Mouse (Mus musculus): Measurements from ENCODE around the gene Oca2. TPM values are rescaled to one million over a fixed set of nuclear protein-coding genes. Genes with fewer than 3 reads are reported as not detected.

Oca2 gene
- not detected in 2 replicates for total RNA-seq (2014; fragmentation: Nextera tagmentation)
- not detected in 2 replicates for total RNA-seq (2017)
- polyA plus RNA-seq (2012): not detected in 2 replicates

DNA sequence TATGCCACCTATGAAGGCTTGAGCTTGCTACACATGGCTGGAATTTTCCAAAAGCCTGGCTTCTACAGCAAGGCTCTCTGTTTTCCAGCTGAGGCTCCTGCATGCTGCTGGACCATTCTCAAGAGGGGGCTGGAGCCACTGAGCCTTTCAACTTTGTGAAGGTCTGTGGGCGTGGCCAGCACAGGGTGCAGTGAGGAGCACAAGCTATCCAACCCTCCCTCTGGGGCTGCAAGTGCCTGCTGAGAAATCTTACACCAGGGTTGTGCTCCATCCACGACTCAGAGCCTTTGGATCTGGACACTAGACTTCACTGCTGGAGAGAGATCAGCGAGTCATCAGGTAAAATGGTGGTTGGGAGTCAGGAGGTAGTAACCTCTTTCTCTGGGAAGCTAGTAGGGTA is at the start of gene Oca2:
Gene Oca2 (plus strand): TSS at position 218 of the 400 bp plus-strand sequence.
- Histone ChIP-seq H3K27me3 (ENCODE audit: insufficient read depth, low read length) (peaks cover 10% of the 10 kb centered on the region; the same call in 1 of the 2 replicates), H3K9me3 (replicated peaks) (no peaks in the 10 kb centered on the region), H3K4me1 (ENCODE audit: insufficient read depth, low read depth, low read length) (no peaks in the 10 kb centered on the region; the same call in 1 of the 2 replicates), H3K4me3 (ENCODE audit: low read depth, low read length) (no peak within 1 kb of the TSS), H3K36me3 (replicated peaks) (no peaks in the 10 kb centered on the region)
- no peak for TF ChIP-seq CTCF (IDR thresholded peaks at IDR 0.05; ENCODE audit: low read depth, low read length)
- no peak for TF ChIP-seq POLR2AphosphoS5 (IDR thresholded peaks at IDR 0.05; ENCODE audit: insufficient replicate concordance, low read depth, low read length)
- TF ChIP-seq GATA1 (IDR thresholded peaks at IDR 0.05; ENCODE audit: borderline replicate concordance, low read length): no peak
- no peak for TF ChIP-seq GATA2 (IDR thresholded peaks at IDR 0.05; ENCODE audit: borderline replicate concordance, low read depth, low read length)
- no peak for TF ChIP-seq TAL1 (conservative IDR thresholded peaks at IDR 0.05; ENCODE audit: low read depth, low read length)
- DNase-seq (ENCODE audit: low spot score) (no peak), ATAC-seq (ENCODE audit: extremely low read depth, insufficient number of reproducible peaks, low FRiP score, poor library complexity, severe bottlenecking) (no peak)

DNA sequence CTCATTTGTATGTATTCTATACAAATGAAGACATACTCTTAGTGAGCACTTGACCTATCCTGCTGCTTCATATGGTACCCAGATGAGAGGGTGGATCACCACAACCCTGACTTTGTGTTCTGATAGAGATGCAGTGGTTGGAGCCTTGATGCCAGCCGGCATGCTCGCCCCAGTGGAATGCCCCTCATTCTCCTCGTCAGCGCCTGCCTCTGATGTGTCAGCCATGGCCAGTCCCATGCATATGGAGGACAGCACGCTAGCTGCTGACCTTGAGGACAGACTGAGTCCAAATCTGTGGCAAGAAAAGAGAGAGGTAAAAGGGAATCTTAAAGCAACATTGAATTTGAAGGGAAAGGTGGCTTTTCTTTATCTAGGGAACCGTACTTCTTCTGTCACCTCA is 48.5 kb upstream of the Oca2 start:
- Histone ChIP-seq H3K4me1 (ENCODE audit: insufficient read depth, low read depth, low read length) (no peaks in the 10 kb centered on the region), H3K4me3 (ENCODE audit: low read depth, low read length) (no peak overlapping the region), H3K9me3 (replicated peaks) (no peaks in the 10 kb centered on the region), H3K27me3 (ENCODE audit: insufficient read depth, low read length) (no peaks in the 10 kb centered on the region), H3K36me3 (replicated peaks) (peaks cover 68% of the 10 kb centered on the region)
- no peak for TF ChIP-seq POLR2AphosphoS5 (IDR thresholded peaks at IDR 0.05; ENCODE audit: insufficient replicate concordance, low read depth, low read length)
- TF ChIP-seq TAL1 (conservative IDR thresholded peaks at IDR 0.05; ENCODE audit: low read depth, low read length): no peak
- no peak for TF ChIP-seq GATA2 (IDR thresholded peaks at IDR 0.05; ENCODE audit: borderline replicate concordance, low read depth, low read length)
- TF ChIP-seq CTCF (IDR thresholded peaks at IDR 0.05; ENCODE audit: low read depth, low read length): no peak
- no peak for TF ChIP-seq GATA1 (IDR thresholded peaks at IDR 0.05; ENCODE audit: borderline replicate concordance, low read length)
- ATAC-seq (ENCODE audit: extremely low read depth, insufficient number of reproducible peaks, low FRiP score, poor library complexity, severe bottlenecking) (no peak), DNase-seq (ENCODE audit: low spot score) (no peak)

DNA sequence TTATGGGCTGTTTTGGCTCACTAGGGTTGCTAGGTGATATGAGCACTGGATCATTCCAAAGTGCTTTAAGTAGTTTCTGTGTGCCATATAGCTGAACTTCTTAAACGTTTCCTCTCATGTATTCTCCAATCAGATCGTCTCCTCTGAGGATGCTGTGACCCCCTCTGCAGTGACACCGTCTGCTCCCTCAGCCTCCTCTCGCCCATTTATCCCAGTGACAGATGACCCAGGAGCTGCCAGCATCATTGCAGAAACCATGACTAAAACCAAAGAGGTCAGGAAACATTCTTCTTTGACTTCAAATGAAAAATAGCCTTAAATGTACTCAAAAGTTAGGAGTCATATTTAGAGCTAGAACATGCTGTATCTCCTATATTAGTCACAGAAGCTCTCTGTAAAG is 47.9 kb upstream of the Oca2 start:
- Histone ChIP-seq H3K9me3 (replicated peaks) (no peaks in the 10 kb centered on the region), H3K4me1 (ENCODE audit: insufficient read depth, low read depth, low read length) (no peaks in the 10 kb centered on the region), H3K27me3 (ENCODE audit: insufficient read depth, low read length) (no peaks in the 10 kb centered on the region), H3K36me3 (replicated peaks) (peaks cover 71% of the 10 kb centered on the region), H3K4me3 (ENCODE audit: low read depth, low read length) (no peak overlapping the region)
- DNase-seq (ENCODE audit: low spot score) (no peak), ATAC-seq (ENCODE audit: extremely low read depth, insufficient number of reproducible peaks, low FRiP score, poor library complexity, severe bottlenecking) (no peak)
- TF ChIP-seq GATA2 (IDR thresholded peaks at IDR 0.05; ENCODE audit: borderline replicate concordance, low read depth, low read length) (no peak), TAL1 (conservative IDR thresholded peaks at IDR 0.05; ENCODE audit: low read depth, low read length) (no peak), GATA1 (IDR thresholded peaks at IDR 0.05; ENCODE audit: borderline replicate concordance, low read length) (no peak), POLR2AphosphoS5 (IDR thresholded peaks at IDR 0.05; ENCODE audit: insufficient replicate concordance, low read depth, low read length) (no peak), CTCF (IDR thresholded peaks at IDR 0.05; ENCODE audit: low read depth, low read length) (no peak)

DNA sequence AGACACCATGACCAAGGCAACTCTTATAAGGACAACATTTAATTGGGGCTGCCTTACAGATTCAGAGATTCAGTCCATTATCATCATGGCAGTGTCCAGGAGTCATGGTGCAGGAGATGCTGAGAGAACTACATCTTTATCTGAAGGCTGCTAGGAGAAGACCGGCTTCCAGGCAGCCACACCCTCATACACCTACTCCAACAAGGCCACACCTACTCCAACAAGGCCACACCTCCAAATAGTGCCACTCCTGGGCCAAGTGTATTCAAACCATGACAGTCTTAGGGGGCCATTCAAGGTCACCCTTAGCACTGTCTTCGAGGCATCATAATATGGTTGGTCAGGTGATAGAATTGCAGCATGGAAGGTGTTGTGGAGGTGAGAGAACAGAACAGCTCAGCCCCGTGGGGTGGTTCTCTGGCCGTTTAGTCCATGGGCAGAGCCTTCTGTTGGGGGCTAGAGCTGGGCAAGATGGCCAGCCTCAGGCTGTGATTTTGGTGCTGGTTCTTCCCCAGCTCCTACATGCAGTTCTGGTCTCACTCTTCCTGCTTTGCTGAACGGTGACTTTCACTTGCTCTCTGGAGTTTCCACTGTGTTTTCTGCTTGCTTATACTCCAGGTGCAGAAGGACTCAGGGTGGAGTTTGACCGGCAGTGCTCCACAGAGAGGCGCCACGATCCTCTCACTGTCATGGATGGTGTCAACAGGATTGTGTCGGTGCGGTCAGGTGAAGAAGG is 37.9 kb upstream of the Oca2 start:
- Histone ChIP-seq H3K4me3 (ENCODE audit: low read depth, low read length) (no peak overlapping the region), H3K36me3 (replicated peaks) (peaks cover 86% of the 10 kb centered on the region), H3K9me3 (replicated peaks) (no peaks in the 10 kb centered on the region), H3K4me1 (ENCODE audit: insufficient read depth, low read depth, low read length) (no peaks in the 10 kb centered on the region), H3K27me3 (ENCODE audit: insufficient read depth, low read length) (no peaks in the 10 kb centered on the region)
- ATAC-seq (ENCODE audit: extremely low read depth, insufficient number of reproducible peaks, low FRiP score, poor library complexity, severe bottlenecking): no peak
- no peak for DNase-seq (ENCODE audit: low spot score)
- TF ChIP-seq CTCF (IDR thresholded peaks at IDR 0.05; ENCODE audit: low read depth, low read length) (no peak), POLR2AphosphoS5 (IDR thresholded peaks at IDR 0.05; ENCODE audit: insufficient replicate concordance, low read depth, low read length) (no peak), TAL1 (conservative IDR thresholded peaks at IDR 0.05; ENCODE audit: low read depth, low read length) (no peak), GATA1 (IDR thresholded peaks at IDR 0.05; ENCODE audit: borderline replicate concordance, low read length) (no peak), GATA2 (IDR thresholded peaks at IDR 0.05; ENCODE audit: borderline replicate concordance, low read depth, low read length) (no peak)

DNA sequence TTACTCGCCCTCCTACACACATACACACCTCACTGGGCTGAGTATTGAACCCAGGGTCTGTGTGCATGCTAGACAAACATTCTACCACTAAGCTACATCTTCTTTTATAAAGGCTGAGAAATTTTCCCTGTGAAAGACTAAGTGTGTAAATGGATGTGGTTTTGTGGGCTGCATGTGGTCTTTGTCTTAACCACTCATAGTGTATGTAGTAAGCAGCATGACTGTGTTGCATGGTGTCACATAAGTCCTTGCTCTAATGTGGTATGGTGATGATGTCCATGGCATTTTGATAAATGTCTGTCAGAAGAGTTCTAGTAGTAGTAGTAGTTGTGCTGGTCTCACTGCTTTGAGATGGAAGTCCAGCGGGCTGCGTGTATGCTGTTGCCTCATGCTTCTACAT is 36.7 kb upstream of the Oca2 start:
- no peaks in the 10 kb centered on the region for H3K4me1 ChIP-seq (ENCODE audit: insufficient read depth, low read depth, low read length)
- no peaks in the 10 kb centered on the region for H3K27me3 ChIP-seq (ENCODE audit: insufficient read depth, low read length)
- H3K36me3 ChIP-seq (replicated peaks): peaks cover 85% of the 10 kb centered on the region
- TF ChIP-seq CTCF (IDR thresholded peaks at IDR 0.05; ENCODE audit: low read depth, low read length): no peak
- no peak for TF ChIP-seq GATA2 (IDR thresholded peaks at IDR 0.05; ENCODE audit: borderline replicate concordance, low read depth, low read length)
- no peaks in the 10 kb centered on the region for H3K9me3 ChIP-seq (replicated peaks)
- no peak overlapping the region for H3K4me3 ChIP-seq (ENCODE audit: low read depth, low read length)
- DNase-seq (ENCODE audit: low spot score) (no peak), ATAC-seq (ENCODE audit: extremely low read depth, insufficient number of reproducible peaks, low FRiP score, poor library complexity, severe bottlenecking) (no peak)

DNA sequence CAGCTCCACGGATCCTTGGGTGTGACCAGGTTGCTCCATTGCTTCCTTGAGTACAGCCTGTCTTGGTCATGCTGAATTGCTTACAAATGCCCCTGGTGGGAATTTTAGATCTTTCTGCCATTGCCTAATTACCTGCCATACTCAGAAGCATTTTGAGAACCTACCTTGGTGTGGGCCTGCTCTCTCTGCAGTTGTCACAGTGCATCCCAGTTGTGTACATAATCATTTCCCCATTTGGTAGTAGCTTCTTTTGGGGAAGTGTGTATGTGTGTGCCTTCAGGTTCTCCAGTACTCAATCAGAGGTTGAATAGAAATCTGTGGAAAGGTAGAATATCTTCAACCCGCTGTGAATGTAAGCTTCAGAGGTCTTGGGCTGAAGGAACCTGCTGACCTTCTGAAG is 36.3 kb upstream of the Oca2 start:
- no peaks in the 10 kb centered on the region for H3K4me1 ChIP-seq (ENCODE audit: insufficient read depth, low read depth, low read length)
- TF ChIP-seq GATA2 (IDR thresholded peaks at IDR 0.05; ENCODE audit: borderline replicate concordance, low read depth, low read length): no peak
- no peak for TF ChIP-seq GATA1 (IDR thresholded peaks at IDR 0.05; ENCODE audit: borderline replicate concordance, low read length)
- TF ChIP-seq POLR2AphosphoS5 (IDR thresholded peaks at IDR 0.05; ENCODE audit: insufficient replicate concordance, low read depth, low read length): no peak
- TF ChIP-seq TAL1 (conservative IDR thresholded peaks at IDR 0.05; ENCODE audit: low read depth, low read length): no peak
- no peak for TF ChIP-seq CTCF (IDR thresholded peaks at IDR 0.05; ENCODE audit: low read depth, low read length)
- no peak for ATAC-seq (ENCODE audit: extremely low read depth, insufficient number of reproducible peaks, low FRiP score, poor library complexity, severe bottlenecking)
- no peaks in the 10 kb centered on the region for H3K9me3 ChIP-seq (replicated peaks)
- H3K36me3 ChIP-seq (replicated peaks): peaks cover 83% of the 10 kb centered on the region
- no peak for DNase-seq (ENCODE audit: low spot score)
- H3K27me3 ChIP-seq (ENCODE audit: insufficient read depth, low read length): no peaks in the 10 kb centered on the region
- H3K4me3 ChIP-seq (ENCODE audit: low read depth, low read length): no peak overlapping the region
